Mouse (Mus musculus) embryo, embryonic 9.5 days (tissue): ENCODE measurements at regions not wholly inside any gene's neighbourhood (a gene's known extent, or its start where the extent isn't known, plus 50 kb on each side); places are given as distances from the start of the nearest gene placed in this dataset.
"Not testable (repeated sequence)": the region's sequence is repeated elsewhere in the genome, so short reads cannot be mapped to it uniquely, and the experiment has no call there.

ENCODE experiments used
- DNase-seq: peaks from one replicate; pipeline ENCODE4 v3.0.0-alpha.2; 2017; ENCODE audit errors: extremely low spot score

DNA sequence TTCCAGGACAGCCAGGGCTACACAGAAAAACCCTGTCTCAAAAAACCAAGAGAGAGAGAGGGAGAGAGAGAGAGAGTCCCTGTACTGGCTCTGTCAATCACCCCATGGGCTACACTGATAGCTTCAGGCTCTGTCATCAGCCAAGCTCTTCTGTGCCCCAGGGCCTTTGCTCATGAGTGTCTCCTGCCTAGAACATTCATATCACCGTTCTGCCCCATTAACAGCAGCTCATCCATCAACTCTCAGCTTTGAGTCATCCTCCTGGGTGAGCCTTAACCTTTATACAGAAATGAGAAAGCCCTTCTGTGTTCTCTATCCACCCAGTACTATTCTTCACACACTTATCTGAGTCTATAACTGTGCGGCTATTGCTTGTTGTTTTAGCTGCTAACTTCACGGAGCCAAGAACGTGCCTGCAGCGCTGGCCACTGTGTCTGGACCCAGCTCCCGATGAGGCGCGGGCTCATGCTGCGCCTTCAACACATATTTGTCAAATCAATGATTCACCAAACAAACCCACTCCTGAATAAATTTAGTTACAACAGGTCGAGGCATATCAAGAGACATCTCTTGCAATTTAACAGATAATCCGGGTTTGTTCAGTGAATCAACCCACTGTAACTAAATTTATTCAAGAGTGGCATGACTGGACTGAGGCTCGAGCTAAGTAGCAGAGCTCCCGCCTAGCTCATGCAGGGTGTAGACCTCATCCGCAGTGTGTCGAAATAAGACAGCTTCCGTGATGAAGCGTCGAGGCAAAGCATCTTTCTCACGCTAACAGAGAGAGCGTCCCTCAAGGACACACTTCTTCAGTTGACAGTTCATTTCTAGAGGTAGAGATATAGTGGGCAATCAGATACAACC is 152.1 kb downstream of the Katnal1 start:
- DNase-seq = no peak

DNA sequence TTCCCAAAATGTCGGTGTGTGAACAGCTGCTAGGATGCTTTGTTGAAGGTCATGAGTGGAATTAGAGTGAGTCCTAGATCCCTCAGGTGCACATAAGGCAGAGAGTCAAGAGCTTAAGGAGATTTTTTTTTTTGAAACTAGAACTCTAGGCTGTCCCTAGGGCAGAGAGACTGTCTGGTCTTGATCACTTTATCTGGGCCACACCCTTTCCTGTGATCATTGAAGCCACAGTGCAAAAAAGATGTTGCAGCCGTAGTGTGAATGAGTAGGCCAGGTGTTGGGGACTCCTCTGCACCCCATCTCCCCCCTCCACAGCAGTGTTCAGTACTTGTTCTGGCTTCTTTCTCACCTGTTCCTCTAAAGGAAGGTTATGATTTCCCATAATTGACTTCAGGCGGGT is 153.9 kb downstream of the Katnal1 start:
- DNase-seq = no peak

DNA sequence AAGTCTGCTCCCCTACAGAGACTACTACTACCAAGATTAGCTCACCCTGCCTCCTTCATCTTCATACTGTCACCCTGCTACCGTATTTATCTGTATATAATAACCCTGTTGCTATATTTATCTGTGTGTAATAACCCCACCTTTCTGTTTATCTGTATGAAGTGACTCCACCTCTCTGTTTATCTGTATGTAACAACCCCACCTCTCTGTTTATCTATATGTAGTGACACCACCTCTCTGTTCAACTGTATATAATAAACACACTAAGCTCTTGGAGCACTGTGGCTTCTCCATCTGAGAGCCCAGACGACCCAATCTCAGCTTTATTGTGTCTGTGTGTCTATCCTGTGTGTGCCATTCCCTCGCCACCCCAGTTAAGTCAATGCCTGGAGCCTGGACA is 154.7 kb downstream of the Katnal1 start:
- no peak for DNase-seq

DNA sequence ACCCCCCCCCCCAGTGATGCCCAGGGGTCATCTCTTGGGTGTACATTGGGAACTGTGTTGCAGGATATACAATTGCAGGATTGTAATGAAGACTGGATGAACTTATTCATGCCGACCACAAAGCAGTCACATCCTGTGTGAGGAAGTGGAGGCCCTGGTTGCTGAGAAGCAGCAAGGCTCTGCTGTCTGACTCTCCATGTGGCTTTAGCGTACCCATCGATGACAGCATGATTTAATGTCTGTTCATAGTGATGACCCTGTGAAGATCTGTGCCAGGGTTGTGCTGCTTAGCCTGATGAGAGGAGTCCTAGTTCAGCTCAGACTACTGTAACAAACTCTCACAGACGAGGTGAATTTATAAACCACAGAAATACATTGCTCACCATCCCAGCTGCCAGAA is 159.7 kb downstream of the Katnal1 start:
- no peak for DNase-seq

DNA sequence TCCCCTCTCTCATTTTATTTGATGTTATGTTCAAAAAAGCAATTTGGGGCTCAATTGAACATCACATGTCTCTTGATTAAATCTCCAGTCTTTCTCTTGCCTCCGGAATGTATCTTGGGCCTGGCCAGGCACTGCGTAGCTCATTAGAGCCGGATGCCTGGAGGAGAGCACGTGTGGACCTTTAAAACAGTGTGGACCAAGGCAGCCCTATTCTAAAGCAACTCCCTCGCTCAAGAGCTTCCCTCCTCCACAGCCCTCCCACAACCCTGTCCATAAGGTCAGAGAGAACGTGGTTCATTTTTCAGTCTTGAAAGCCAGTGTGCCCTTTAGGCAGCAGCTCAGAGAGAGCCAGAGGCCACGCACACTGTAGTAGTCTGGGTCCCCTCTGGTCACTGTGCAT is 160.8 kb downstream of the Katnal1 start:
- no peak for DNase-seq

DNA sequence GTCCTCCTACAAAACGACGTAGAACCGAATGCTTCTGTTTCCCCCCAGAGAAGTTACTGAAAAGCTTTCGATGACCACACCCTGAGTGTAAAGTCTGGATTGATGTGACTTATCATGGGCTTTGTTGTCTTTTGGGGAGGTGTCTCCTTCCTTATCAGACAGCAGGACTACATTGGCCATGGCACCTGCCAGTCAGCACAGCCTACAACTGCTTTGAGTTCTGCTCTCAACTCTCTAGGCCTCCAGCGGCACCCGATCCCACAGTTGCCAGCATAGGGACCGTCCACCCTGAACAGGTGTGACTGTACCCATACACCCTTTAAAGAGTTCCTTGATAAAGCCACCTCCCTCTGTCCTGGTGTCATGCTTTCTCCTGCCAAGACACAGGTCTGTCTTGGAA is 163.1 kb downstream of the Katnal1 start:
- DNase-seq = no peak

DNA sequence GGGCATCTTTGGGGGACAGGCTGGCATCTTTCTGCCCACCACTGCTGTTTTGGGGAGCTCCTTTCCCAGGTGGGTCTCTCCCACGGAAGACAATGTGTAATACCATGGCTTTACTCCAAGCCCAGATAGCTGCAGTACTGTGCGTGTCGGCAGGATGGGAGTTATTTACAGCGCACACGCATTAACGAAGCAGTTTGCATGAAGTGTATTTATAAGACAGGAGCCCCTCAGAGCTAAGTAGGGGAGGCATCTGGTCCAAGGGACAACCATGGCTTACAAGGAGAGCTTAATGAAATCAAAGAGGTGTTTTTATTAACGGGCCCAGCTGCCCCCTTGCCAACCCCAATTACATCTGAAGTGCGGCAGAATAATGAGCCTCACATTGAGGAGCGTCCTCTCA is 169.0 kb downstream of the Katnal1 start:
- no peak for DNase-seq

DNA sequence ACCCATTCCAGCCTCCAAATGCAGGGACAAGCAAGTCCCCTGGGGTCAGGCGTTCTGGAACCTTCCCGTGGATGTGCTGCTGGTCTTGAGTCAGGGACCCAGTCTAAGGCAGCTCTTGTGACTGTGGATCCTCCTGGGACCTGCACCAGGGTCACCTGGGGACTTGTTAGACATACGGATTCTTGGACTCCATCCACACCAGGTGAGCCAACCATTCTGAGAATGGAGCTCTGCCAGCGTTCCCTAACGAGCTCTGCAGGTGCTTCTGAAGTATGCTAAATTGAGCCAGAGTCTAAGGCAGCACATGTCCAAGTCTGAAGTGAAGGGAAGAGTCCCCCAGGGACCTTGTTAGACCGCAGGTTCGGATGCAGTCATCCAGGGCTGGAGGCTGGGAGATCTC is 170.3 kb downstream of the Katnal1 start:
- no peak for DNase-seq

DNA sequence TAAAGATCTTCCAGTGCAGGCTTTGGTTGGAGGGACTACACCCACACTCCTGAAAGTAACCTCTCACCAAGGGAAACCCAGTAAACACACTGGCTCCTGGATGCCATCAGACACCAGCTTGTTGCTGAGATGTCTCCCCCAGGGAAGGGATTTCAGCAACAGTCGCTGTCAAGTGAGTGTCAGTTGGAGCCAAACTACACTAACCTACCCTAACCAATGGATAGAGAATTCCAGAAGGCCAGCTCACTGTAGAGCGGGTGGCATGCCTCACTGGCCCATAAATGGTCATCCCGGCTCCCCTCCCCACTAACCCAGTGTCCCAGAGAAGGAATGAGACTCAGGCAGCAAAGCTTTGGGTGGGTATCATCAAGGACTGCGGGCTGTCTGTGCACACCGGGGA is 171.4 kb downstream of the Katnal1 start:
- no peak for DNase-seq

DNA sequence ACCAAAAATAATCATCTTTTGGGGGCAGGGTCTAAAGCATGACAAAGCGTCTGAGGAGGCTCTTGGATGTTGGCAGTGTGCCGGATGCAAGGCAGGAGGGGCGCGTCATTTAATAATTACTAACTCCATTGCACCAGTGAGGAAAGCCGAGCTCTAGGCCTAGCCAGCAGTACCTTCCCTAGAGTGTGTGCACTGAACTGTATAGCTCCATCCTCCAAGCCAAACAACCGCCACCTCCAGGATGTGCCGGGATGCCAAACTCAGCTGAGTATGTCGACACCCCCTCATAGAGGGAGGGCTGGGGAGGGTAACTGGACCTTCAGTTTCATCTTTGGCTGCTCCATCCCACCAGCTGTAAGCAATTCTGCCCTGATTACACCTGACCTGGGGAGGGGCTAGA is 171.9 kb downstream of the Katnal1 start:
- DNase-seq = no peak

DNA sequence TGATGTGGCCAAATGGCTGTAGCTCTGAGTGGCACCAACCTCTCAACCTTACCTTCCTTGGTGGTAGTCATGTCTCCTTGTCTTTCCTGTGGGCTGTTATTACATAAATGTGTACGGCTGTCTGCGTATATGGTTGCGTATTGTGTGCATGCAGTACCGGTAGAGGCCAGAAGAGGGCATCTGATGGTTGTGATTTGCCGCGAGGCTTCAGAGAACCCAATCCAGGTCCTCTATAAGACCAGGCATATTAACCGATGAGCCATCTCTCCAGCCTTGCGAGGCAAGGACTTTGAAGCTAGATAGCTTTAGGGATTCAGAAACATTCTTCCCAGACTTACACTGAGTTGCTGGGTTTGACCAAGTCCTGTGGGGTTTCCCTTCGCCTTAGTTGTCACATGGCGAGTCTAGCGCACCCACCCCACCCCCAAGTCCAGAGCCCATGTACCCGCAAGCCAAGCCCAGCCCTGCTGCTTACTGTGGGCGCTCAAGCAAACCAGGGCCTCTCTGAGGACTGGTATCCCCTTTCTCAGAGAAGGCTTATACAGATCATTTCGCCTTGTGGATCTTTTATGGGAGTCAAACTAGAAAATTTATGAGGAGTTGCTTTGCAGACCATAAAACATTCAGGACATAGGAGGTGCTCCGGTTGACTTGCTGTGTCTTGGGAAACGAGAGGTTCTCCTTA is 172.7 kb downstream of the Katnal1 start:
- no peak for DNase-seq

DNA sequence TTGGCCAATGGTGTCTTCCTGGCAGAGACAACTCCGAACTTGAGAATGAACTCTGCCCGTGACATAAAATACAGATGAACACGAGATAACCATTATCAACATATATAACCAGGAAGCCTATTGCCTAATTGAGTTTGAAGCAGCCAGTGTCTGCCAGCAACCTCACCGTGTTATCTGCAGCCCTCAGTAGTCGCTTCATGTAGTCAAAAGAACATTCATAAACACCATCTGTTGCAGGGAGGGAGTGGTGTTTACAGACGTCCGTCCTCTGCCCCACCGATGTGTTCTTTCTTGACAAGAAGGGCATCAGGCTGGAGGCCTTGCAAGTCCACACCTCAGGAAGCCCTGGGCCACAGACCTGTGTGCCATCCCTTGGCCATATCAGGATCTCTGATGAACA is 173.3 kb downstream of the Katnal1 start:
- DNase-seq = no peak

DNA sequence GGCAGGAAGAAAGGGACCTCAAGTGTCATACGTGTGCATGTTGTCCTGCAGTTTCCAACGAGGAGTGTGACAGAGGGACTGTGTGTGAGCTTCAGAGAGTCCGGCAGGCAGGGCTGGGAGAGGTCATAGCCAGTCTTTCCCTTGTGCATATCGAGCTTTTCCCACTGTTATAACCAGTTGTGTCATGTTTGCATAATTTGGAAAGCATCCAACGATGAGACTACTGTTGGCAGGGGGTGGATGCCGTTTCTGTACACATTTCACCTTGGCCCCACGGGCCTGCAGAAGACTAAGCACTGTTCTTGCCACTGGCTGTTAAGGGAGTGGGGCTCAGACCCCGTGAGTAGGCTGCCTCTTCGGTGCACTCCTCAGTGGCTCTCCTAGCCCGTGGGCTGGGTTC is 174.2 kb downstream of the Katnal1 start:
- no peak for DNase-seq

DNA sequence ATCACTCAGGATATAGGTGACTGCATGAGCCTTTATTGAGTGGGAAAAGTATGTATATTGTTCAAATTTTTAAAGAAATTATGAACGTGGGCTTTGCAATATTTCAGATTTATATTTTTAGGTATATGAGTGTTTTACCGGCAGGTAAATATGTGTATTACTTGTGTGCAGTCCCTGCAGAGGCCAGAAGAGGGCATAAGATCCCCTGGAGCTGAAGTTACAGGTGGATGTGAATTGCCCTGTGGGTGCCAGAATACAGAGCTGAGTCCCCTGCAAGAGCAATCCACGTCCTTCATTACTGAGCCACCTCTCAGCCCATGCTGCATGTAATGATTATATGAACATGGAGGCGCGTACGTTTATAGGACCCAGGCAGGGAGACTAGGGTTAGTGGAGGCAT is 174.8 kb downstream of the Katnal1 start:
- DNase-seq = no peak

DNA sequence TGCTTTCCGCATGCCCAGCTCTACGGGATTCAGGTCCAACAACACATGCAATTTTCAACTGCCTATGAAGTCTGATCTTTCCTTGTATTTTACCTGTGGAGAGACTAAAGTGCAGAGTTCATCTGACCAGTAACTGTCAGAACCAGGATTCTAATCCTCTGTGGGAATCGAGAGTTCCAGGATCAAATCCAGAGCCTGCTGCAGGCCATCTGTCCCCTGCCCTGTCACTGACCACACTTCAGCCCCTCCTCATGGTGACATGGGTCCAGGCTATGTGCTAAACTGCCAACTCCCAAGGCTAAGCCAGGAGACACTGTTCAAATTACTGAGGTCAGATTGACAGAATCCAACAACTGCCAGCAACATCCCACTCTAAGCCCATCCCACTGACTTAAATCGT is 175.7 kb downstream of the Katnal1 start:
- DNase-seq = no peak

DNA sequence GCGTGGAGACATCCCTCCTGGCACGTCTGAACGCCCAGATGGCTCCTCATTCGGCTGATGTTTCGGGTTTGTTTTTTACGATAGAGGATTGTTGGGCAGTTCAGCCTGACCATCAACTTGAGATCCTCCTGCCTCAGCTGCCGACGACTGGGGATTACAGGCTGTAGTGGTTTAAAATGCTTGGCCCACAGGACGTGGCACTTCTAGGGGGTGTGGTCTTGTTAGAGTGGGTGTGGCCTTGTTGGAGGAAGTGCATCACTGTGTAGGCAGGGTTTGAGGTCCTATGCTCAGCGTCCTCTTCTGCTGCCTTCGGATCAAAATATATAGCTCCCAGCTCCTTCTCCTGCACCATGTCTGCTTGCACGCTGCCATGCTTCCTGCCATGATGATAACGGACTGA is 177.1 kb downstream of the Katnal1 start:
- no peak for DNase-seq

DNA sequence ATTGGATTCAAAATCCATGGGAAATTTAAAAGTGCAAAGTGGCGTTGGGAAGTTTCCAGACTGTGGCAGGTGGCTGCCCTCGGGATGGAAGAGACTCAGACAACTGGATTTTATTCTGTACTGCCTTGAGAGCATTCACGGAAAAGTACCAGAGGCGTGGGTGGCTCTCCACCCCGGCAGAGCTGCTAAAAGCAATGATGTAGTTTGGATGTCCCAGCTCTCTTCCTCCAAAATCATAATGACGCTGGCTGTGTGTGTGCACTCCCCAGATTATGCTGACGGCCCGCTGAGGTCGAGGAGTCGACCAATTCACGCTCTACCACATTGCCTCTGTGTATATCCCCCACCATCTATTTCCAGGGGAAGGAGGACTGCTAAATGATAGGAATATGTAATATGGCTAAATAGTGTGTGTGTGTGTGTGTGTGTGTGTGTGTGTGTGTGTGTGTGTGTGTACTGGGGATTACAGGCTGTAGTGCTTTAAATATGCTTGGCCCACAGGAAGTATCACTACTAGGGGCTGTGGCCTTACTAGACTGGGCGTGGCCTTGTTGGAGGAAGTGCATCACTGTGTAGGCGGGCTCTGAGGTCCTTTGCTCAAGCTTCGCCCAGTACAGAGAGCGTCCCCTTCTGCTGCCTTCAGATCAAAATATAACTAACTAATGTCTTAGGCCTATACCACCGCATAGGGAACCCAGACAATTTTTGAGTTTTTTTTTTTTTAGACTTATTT is 179.0 kb downstream of the Katnal1 start:
- no peak for DNase-seq

DNA sequence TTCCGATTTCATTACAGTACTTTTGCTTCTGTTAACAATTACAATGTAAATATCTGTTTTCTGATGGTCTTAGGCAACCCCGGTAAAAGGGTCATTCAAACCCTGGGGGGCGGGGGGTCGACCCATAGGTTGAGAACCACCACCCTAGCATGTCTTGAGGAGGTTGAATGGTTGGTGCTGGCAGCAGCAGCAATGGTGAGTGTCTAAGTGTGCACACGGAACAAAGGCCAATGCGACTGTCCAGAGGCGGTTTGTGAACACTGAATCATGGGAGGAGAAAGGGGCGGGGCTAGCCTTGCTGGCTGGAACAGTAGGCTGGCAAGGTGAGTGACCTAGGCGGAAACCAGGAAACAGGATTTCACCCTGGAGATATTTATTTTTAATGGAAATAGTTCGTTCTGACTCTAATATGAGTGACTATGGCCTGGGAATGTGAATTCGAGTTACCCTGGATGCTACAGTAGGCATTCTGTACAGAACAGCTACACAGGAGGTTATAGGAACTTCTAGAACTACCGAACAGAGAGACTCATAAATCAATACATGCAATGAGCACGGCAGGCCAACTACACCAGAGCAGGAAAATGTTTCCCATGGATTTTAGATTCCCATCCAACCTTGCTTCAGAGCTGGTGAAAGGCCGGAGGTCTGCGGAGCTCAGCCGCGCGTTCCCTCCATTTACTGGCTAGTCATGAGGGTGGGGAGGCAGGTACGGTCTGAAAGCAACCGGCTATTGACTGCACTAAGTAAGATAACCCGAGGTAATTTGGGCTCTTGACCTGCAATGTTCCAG is 181.0 kb downstream of the Katnal1 start:
- DNase-seq = no peak

DNA sequence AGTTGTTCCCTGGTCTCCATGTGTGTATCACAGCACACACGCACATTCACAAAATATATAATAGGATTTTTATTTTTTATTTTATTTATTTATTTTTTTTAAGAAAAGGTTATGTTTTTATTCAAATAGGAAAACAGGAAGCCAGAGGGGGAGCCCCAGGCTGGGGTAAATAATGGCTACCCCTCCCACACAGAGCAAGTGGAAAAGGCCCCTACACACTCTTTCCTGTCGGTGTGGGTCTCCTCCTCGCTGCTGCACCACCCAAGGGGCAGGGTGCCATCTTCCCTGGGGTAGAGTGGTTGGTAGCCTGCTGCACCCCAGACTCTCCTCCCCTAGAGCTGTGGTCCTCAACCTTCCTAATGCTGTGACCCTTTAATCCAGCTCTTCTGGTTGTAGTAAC is 181.6 kb downstream of the Katnal1 start:
- DNase-seq = no peak

DNA sequence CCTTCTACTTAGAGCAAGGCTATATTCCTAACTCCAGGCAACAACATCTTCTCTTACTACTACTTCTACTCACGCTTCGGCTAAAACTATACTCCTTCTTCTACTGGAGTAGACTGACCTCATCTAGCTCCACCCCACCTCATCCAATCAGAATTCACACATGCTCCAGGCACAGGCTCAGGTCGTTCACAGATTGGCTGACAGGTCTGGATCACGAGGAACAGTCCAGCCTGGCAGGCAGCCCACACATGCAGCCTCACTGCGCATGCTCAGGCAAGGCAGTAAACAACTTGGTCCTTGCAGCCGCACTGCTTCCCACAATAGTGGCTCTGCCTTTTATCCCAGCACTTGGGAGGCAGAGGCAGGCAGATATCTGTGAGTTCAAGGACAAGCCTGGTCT is 182.4 kb downstream of the Katnal1 start:
- DNase-seq = not testable (repeated sequence)

DNA sequence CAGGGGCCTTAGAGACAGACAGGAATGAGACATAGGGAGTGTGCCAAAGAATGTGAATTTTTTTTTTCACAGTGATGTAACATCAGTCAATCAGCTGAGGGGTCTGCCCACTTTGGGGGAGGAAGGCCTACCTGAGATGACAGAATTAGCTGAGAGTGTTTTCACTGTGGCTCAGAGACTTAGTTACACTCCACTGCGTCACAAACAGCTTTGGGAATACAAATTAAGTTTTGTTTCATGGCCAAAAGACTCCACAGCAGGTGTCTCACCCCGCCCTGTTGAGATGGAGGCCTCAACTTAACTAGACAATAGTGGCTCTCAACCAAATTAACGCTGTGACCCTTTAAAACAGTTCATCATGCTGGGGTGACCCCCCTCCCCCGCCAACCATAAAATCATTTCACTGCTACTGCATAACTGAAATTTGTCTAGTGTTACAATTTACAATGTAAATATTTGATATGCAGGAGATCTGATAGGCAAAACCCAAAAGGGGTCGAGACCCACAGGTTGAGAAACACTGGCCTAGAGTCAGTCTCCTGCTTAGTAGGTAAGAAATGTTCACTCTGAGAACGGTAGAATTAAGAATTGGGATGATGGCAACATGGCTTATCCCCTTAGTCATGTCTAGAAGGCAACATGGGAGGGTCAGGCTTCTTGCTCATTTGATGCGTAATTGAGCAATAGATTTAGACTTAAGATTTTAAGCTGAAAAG is 184.3 kb downstream of the Katnal1 start:
- no peak for DNase-seq
